7 mouse cellular contexts compared by ENCODE assay signal in genomic region chr9:120110211-120111018, GRCm38 (mm10). TPM values are rescaled to one million over a fixed set of nuclear protein-coding genes. Genes with fewer than 3 reads are reported as not detected.
DNase-seq lines count a peak whose midpoint lies in the region; ATAC-seq and TF ChIP-seq lines count a peak whose summit lies in the region.

Gene Slc25a38 (plus strand): TSS chr9:120110374.

- WGBS in intestine, postnatal 0 days = under 1% methylated on average over 62 of the region's 62 CpGs
- 1% methylated on average over 62 of the region's 62 CpGs for WGBS in midbrain, embryonic 12.5 days
- under 1% methylated on average over 62 of the region's 62 CpGs for WGBS in small intestine, adult 2 months

- DNase-seq in adrenal gland, adult 8-10 months = peak; percentile 93
- DNase-seq in embryo, embryonic 9.5 days (ENCODE audit: extremely low spot score) = peak; percentile 93
- DNase-seq in gonadal fat pad, adult 2 months (ENCODE audit: low read depth) = no peak
- DNase-seq in left cerebral cortex, postnatal 4 days = peak; percentile 97

- H3K27ac ChIP-seq in intestine, postnatal 0 days (ENCODE audit: low read depth, low read length) = peak within 1 kb of the TSS; percentile 86
- peak within 1 kb of the TSS; percentile 92 for H3K27ac ChIP-seq in midbrain, embryonic 12.5 days (replicated peaks)
- peak within 1 kb of the TSS; percentile 96 for H3K27ac ChIP-seq in small intestine, adult 2 months (ENCODE audit: insufficient read depth, low read depth, low read length)

- intact Hi-C loops in left cerebral cortex, postnatal 4 days (cut with DNase I) = no loop called here

- H3K36me3 ChIP-seq in intestine, postnatal 0 days (ENCODE audit: control insufficient read depth, insufficient read depth) = no peaks in the 10 kb centered on the region
- H3K36me3 ChIP-seq in midbrain, embryonic 12.5 days = no peaks in the 10 kb centered on the region
- H3K36me3 ChIP-seq in small intestine, adult 2 months (ENCODE audit: control insufficient read depth, insufficient read depth, low read length) = no peaks in the 10 kb centered on the region

- peak; percentile 84 for TF ChIP-seq CTCF in intestine, postnatal 0 days (IDR thresholded peaks at IDR 0.05; ENCODE audit: low read depth)
- peak; percentile 90 for TF ChIP-seq CTCF in small intestine, adult 2 months (IDR thresholded peaks at IDR 0.05; ENCODE audit: extremely low read depth, insufficient read length, insufficient replicate concordance, low read depth, low read length)

- 0 out of 2 replicates have a peak, but pooled peaks cover 6% of the 10 kb centered on the region for H3K4me1 ChIP-seq in intestine, postnatal 0 days (replicated peaks; ENCODE audit: control insufficient read depth, insufficient read depth, low read length)
- peaks cover 7% of the 10 kb centered on the region for H3K4me1 ChIP-seq in midbrain, embryonic 12.5 days
- H3K4me1 ChIP-seq in small intestine, adult 2 months (ENCODE audit: control insufficient read depth, insufficient read depth, insufficient read length, low read length) = peaks cover 14% of the 10 kb centered on the region

- H3K4me3 ChIP-seq in intestine, postnatal 0 days (ENCODE audit: low read depth, low read length) = peak within 1 kb of the TSS; percentile 75
- H3K4me3 ChIP-seq in midbrain, embryonic 12.5 days = peak within 1 kb of the TSS; percentile 84
- H3K4me3 ChIP-seq in small intestine, adult 2 months (ENCODE audit: low read depth, low read length) = peak within 1 kb of the TSS; percentile 89

- H3K9me3 ChIP-seq in intestine, postnatal 0 days (ENCODE audit: control insufficient read depth) = no peaks in the 10 kb centered on the region
- no peaks in the 10 kb centered on the region for H3K9me3 ChIP-seq in midbrain, embryonic 12.5 days

- peak; percentile 86 for TF ChIP-seq POLR2A in small intestine, adult 2 months (IDR thresholded peaks at IDR 0.05; ENCODE audit: low read depth, low read length)

- H3K27me3 ChIP-seq in intestine, postnatal 0 days (replicated peaks; ENCODE audit: control insufficient read depth, insufficient read depth, low read length) = no peaks in the 10 kb centered on the region
- no peaks in the 10 kb centered on the region for H3K27me3 ChIP-seq in midbrain, embryonic 12.5 days
- no peaks in the 10 kb centered on the region for H3K27me3 ChIP-seq in small intestine, adult 2 months (ENCODE audit: control insufficient read depth, insufficient read depth, low read length)

- H3K9ac ChIP-seq in intestine, postnatal 0 days (ENCODE audit: low read depth, low read length) = peak within 1 kb of the TSS; percentile 60
- peak within 1 kb of the TSS; percentile 75 for H3K9ac ChIP-seq in midbrain, embryonic 12.5 days (replicated peaks)

- peak; percentile 97 for ATAC-seq in intestine, postnatal 0 days
- peak; percentile 97 for ATAC-seq in midbrain, embryonic 12.5 days (ENCODE audit: low FRiP score, low read depth)

- H3K4me2 ChIP-seq in intestine, postnatal 0 days (replicated peaks; ENCODE audit: low read depth) = peak within 1 kb of the TSS; percentile 79
- H3K4me2 ChIP-seq in midbrain, embryonic 12.5 days (replicated peaks) = peak within 1 kb of the TSS; percentile 58

RNA-seq across cellular contexts. Expression of gene Slc25a38, which starts in this region (rescaled TPM):
- 10 to 100 TPM; 30.0 to 35.8 (median 30.9) TPM for total RNA-seq in adrenal gland, adult 8-10 months (2022)
- 33.5 and 38.7 TPM in 2 replicates for polyA plus RNA-seq in gonadal fat pad, adult 2 months (2012; rRNA removed)
- polyA plus RNA-seq in intestine, postnatal 0 days (2015; fragmentation: Nextera tagmentation; extraction: Ambion mirVana) = 15.8 and 16.1 TPM in 2 replicates
- total RNA-seq in left cerebral cortex, postnatal 4 days (2021) = 10 to 100 TPM; 24.7 to 27.1 TPM
- polyA plus RNA-seq in midbrain, embryonic 12.5 days (2016; fragmentation: Nextera tagmentation; extraction: Ambion mirVana) = 33.6 and 36.1 TPM in 2 replicates
- polyA plus RNA-seq in small intestine, adult 2 months (2012; rRNA removed) = 15.0 and 29.4 TPM in 2 replicates
